Comparison of ENCODE assay signal across 9 mouse cellular contexts in genomic region chr3:30226928-30227370, GRCm38 (mm10).
DNase-seq lines count a peak whose midpoint lies in the region; ATAC-seq lines count a peak whose summit lies in the region.
"Had no signal": no experiment of that assay in that cellular context is flagged by ENCODE, and none has a peak within 500 bp of the region (broad histone marks: within the 10 kb centered on the region; RNA-seq: fewer than 3 reads in every experiment).

No protein-coding gene starts in this region.

- H3K9me3 ChIP-seq in forebrain, embryonic 10.5 days: no peaks in the 10 kb centered on the region
- no peaks in the 10 kb centered on the region for H3K9me3 ChIP-seq in kidney, embryonic 15.5 days (replicated peaks)
- no peaks in the 10 kb centered on the region for H3K9me3 ChIP-seq in midbrain, embryonic 12.5 days

- intact Hi-C loops in left cerebral cortex, postnatal 36 days (cut with DNase I): loop anchor here (10.0 kb wide), 1 partner anchor 212 kb away; no protein-coding TSS in a partner anchor

- peak overlapping the region; percentile 48 for H3K27ac ChIP-seq in forebrain, embryonic 10.5 days
- 0 out of 2 replicates have a peak overlapping the region, but pooled peaks have one; percentile 18 for H3K27ac ChIP-seq in kidney, embryonic 15.5 days
- no peak overlapping the region for H3K27ac ChIP-seq in midbrain, embryonic 12.5 days (replicated peaks)

- peak; percentile 70; the same call in 1 of the 2 replicates for ATAC-seq in kidney, embryonic 15.5 days (replicated peaks; ENCODE audit: low FRiP score)
- peak; percentile 96 for ATAC-seq in midbrain, embryonic 12.5 days (ENCODE audit: low FRiP score, low read depth)
- no peak for ATAC-seq in erythroid progenitor cell, adult 5-6 weeks (replicated peaks; ENCODE audit: low FRiP score, poor library complexity, severe bottlenecking)

- peaks cover 33% of the 10 kb centered on the region for H3K27me3 ChIP-seq in forebrain, embryonic 10.5 days (ENCODE audit: poor library complexity, severe bottlenecking)
- H3K27me3 ChIP-seq in kidney, embryonic 15.5 days: no peaks in the 10 kb centered on the region
- peaks cover 26% of the 10 kb centered on the region for H3K27me3 ChIP-seq in midbrain, embryonic 12.5 days

- no peak overlapping the region for H3K4me3 ChIP-seq in forebrain, embryonic 10.5 days
- H3K4me3 ChIP-seq in kidney, embryonic 15.5 days (replicated peaks): no peak overlapping the region
- no peak overlapping the region for H3K4me3 ChIP-seq in midbrain, embryonic 12.5 days

- H3K9ac ChIP-seq in kidney, embryonic 15.5 days: no peak overlapping the region
- H3K9ac ChIP-seq in midbrain, embryonic 12.5 days (replicated peaks): no peak overlapping the region

- peaks cover 45% of the 10 kb centered on the region for H3K4me1 ChIP-seq in forebrain, embryonic 10.5 days
- peaks cover 13% of the 10 kb centered on the region; the same call in 1 of the 2 replicates for H3K4me1 ChIP-seq in kidney, embryonic 15.5 days
- H3K4me1 ChIP-seq in midbrain, embryonic 12.5 days: peaks cover 34% of the 10 kb centered on the region

- H3K4me2 ChIP-seq in kidney, embryonic 15.5 days: no peak overlapping the region
- 0 out of 2 replicates have a peak overlapping the region, but pooled peaks have one; percentile 10 for H3K4me2 ChIP-seq in midbrain, embryonic 12.5 days (replicated peaks)

- no peaks in the 10 kb centered on the region for H3K36me3 ChIP-seq in forebrain, embryonic 10.5 days (replicated peaks)
- H3K36me3 ChIP-seq in kidney, embryonic 15.5 days: no peaks in the 10 kb centered on the region
- H3K36me3 ChIP-seq in midbrain, embryonic 12.5 days: no peaks in the 10 kb centered on the region

- peak; percentile 13 for DNase-seq in adrenal gland, postnatal 25 days
- DNase-seq in adrenal gland, adult (ENCODE audit: inconsistent age in 2 of 2, low spot score in 1 of 2): no peak
- DNase-seq in forebrain, embryonic 10.5 days (ENCODE audit: extremely low spot score, low spot score): peak; percentile 61
- no peak for DNase-seq in frontal cortex, postnatal 14 days (ENCODE audit: low spot score in 2 of 2)
- no peak for DNase-seq in left cerebral cortex, postnatal 36 days (ENCODE audit: low spot score in 2 of 2)
- DNase-seq: B cell, adult 2 months had no signal

- 40% methylated on average over 13 of the region's 13 CpGs for WGBS in forebrain, embryonic 10.5 days
- WGBS in kidney, embryonic 15.5 days: 51% methylated on average over 13 of the region's 13 CpGs
- WGBS in midbrain, embryonic 12.5 days: 33% methylated on average over 13 of the region's 13 CpGs

Comparison
In these comparisons a context has a peak if more than half of its experiments do, and no peak if none do; other contexts are left out.
1. DNase-seq: peak in adrenal gland, postnatal 25 days (single experiment) and forebrain, embryonic 10.5 days (single experiment); none in adrenal gland, adult (0 of 2), frontal cortex, postnatal 14 days (0 of 2) and left cerebral cortex, postnatal 36 days (0 of 2).